Mouse (Mus musculus) midbrain, embryonic 14.5 days (tissue): Measurements from ENCODE around the gene Sec61b. TPM values are rescaled to one million over a fixed set of nuclear protein-coding genes. Genes with fewer than 3 reads are reported as not detected.

Experiments
- ATAC-seq: fragments of 200-750 bp; cut with Nextera tagmentation; 2 replicates; pipeline ENCODE4 v1.8.0; 2017; ENCODE audit warnings: moderate number of reproducible peaks, moderate library complexity; ENCODE audit not compliant: low FRiP score, low TSS enrichment
- DNase-seq: peaks from one replicate; pipeline ENCODE4 v3.0.0-alpha.2; 2015
- H3K27ac ChIP-seq: fragments of 300-500 bp; sonication (generic); replicated peaks from 2 replicates; pipeline ENCODE4 v1.5.1; 2014; ENCODE audit warnings: mild to moderate bottlenecking, low read depth, low read length, moderate library complexity
- H3K27me3 ChIP-seq: fragments of 300-500 bp; sonication (generic); 2 replicates; pipeline ENCODE4 v1.6.1; 2014; ENCODE audit warnings: low read length, control low read depth, mixed read lengths; ENCODE audit not compliant: control insufficient read depth, insufficient read depth
- H3K36me3 ChIP-seq: fragments of 300-500 bp; sonication (generic); 2 replicates; pipeline ENCODE4 v1.6.1; 2014; ENCODE audit warnings: low read length, control low read depth; ENCODE audit not compliant: control insufficient read depth, insufficient read depth
- H3K4me1 ChIP-seq: fragments of 300-500 bp; sonication (generic); 2 replicates; pipeline ENCODE4 v1.6.1; 2014; ENCODE audit warnings: mild to moderate bottlenecking, antibody characterized with exemption, low read length, control low read depth; ENCODE audit not compliant: control insufficient read depth, insufficient read depth
- H3K4me2 ChIP-seq: fragments of 300-500 bp; sonication (generic); 2 replicates; pipeline ENCODE4 v1.6.1; 2014; ENCODE audit warnings: mild to moderate bottlenecking, low read length, moderate library complexity
- H3K4me3 ChIP-seq: fragments of 300-500 bp; sonication (generic); replicated peaks from 2 replicates; pipeline ENCODE4 v1.5.1; 2014; ENCODE audit warnings: low read depth, low read length
- H3K9ac ChIP-seq: fragments of 300-500 bp; sonication (generic); replicated peaks from 2 replicates; pipeline ENCODE4 v1.6.1; 2014; ENCODE audit warnings: mild to moderate bottlenecking, low read length, moderate library complexity
- H3K9me3 ChIP-seq: fragments of 300-500 bp; sonication (generic); 2 replicates; pipeline ENCODE4 v1.6.1; 2016; ENCODE audit warnings: low read length, control low read depth, mixed read lengths; ENCODE audit not compliant: control insufficient read depth
- WGBS: fragments of 180-500 bp; shearing (Covaris S2); extraction: QIAGEN DNeasy Blood & Tissue Kit; methylation state at CpG from one replicate; pipeline ENCODE4 v1.1.7; 2014; 5-methylcytosine and 5-hydroxymethylcytosine counted together
- polyA plus RNA-seq: library from polyadenylated mRNA; unstranded; fragments of >200 nt; fragmentation: Nextera tagmentation; extraction: Ambion mirVana; gene quantifications from 2 replicates; pipeline ENCODE4 v1.2.1, GENCODE M21; 2014

The Sec61b gene
- polyA plus RNA-seq, 1 experiment from 2014 or later, result 258 TPM

- ATAC-seq (peak; percentile 34; the same call in 1 of the 2 replicates), DNase-seq (peak; percentile 85)
- H3K4me2 ChIP-seq, result no peak overlapping the region
- no peaks in the 10 kb centered on the region for H3K4me1 ChIP-seq
- 89% methylated on average over 6 of the region's 6 CpGs for WGBS
- H3K27me3 ChIP-seq, result no peaks in the 10 kb centered on the region
- no peak overlapping the region for H3K27ac ChIP-seq
- no peaks in the 10 kb centered on the region for H3K36me3 ChIP-seq
- no peak overlapping the region for H3K4me3 ChIP-seq
- no peak overlapping the region for H3K9ac ChIP-seq
- H3K9me3 ChIP-seq, result no peaks in the 10 kb centered on the region
Observed at GRCm38 (mm10) chr4:47521884-47522605, 47.6 kb downstream of the Sec61b start.

GRCm38 (mm10) chr4:47529866-47530265 is 55.4 kb downstream of the Sec61b start:
- no peak for DNase-seq
- Histone ChIP-seq H3K27me3 (no peaks in the 10 kb centered on the region), H3K4me1 (no peaks in the 10 kb centered on the region), H3K27ac (no peak overlapping the region), H3K9me3 (no peaks in the 10 kb centered on the region), H3K9ac (no peak overlapping the region), H3K4me2 (no peak overlapping the region), H3K36me3 (no peaks in the 10 kb centered on the region), H3K4me3 (no peak overlapping the region)
- ATAC-seq, result no peak
- 94% methylated on average over 4 of the region's 4 CpGs for WGBS

Other genes starting within 250 kb of the Sec61b start
- 33.9 and 57.4 TPM in 2 replicates for gene Tgfbr1, start 121.4 kb upstream of the Sec61b start, polyA plus RNA-seq
- 311 and 339 TPM in 2 replicates for gene Alg2, start 325 bp upstream of the Sec61b start, polyA plus RNA-seq